Mouse (Mus musculus): Measurements from ENCODE around the gene 2610528A11Rik. TPM values are rescaled to one million over a fixed set of nuclear protein-coding genes. Genes with fewer than 3 reads are reported as not detected.
A peak's percentile ranks its signal among the peaks of the same experiment; 100 is the strongest.

2610528A11Rik gene
- polyA plus RNA-seq, 1 experiment = 0.72 TPM

GRCm38 (mm10) chr14:37135127-37135593 is 21.3 kb upstream of the 2610528A11Rik start, which contains the start of gene Ghitm:
TSS of gene Ghitm (minus strand) at chr14:37135272.
- Histone ChIP-seq H3K27me3 (replicated peaks; ENCODE audit: control insufficient read depth, insufficient read depth, low read length) (no peaks in the 10 kb centered on the region), H3K36me3 (ENCODE audit: control insufficient read depth, insufficient read depth, low read length) (peaks cover 8% of the 10 kb centered on the region; the same call in 1 of the 2 replicates), H3K27ac (ENCODE audit: insufficient read depth, low read depth, low read length) (peak within 1 kb of the TSS; percentile 86), H3K4me1 (ENCODE audit: control insufficient read depth, insufficient read depth, low read length) (peaks cover 7% of the 10 kb centered on the region; the same call in 1 of the 2 replicates), H3K4me3 (ENCODE audit: insufficient read depth, low read depth, low read length) (peak within 1 kb of the TSS; percentile 93)
- peak; percentile 99 for DNase-seq
- TF ChIP-seq POLR2A (IDR thresholded peaks at IDR 0.05; ENCODE audit: low read depth, low read length) (peak; percentile 53), CTCF (conservative IDR thresholded peaks at IDR 0.05; ENCODE audit: insufficient read depth, insufficient read length, low read depth, low read length) (no peak)
- WGBS = under 1% methylated on average over 38 of the region's 38 CpGs

GRCm38 (mm10) chr14:37134304-37135126 is 20.7 kb upstream of the 2610528A11Rik start:
- peaks cover 8% of the 10 kb centered on the region; the same call in 1 of the 2 replicates for H3K36me3 ChIP-seq (ENCODE audit: control insufficient read depth, insufficient read depth, low read length)
- peak; percentile 29 for DNase-seq
- H3K27me3 ChIP-seq (replicated peaks; ENCODE audit: control insufficient read depth, insufficient read depth, low read length) = no peaks in the 10 kb centered on the region
- H3K27ac ChIP-seq (ENCODE audit: insufficient read depth, low read depth, low read length) = peak overlapping the region; percentile 83
- TF ChIP-seq CTCF (conservative IDR thresholded peaks at IDR 0.05; ENCODE audit: insufficient read depth, insufficient read length, low read depth, low read length) (no peak), POLR2A (IDR thresholded peaks at IDR 0.05; ENCODE audit: low read depth, low read length) (no peak)
- under 1% methylated on average over 40 of the region's 40 CpGs for WGBS
- peaks cover 7% of the 10 kb centered on the region; the same call in 1 of the 2 replicates for H3K4me1 ChIP-seq (ENCODE audit: control insufficient read depth, insufficient read depth, low read length)
- H3K4me3 ChIP-seq (ENCODE audit: insufficient read depth, low read depth, low read length) = peak overlapping the region; percentile 88

GRCm38 (mm10) chr14:37127652-37128051 is 13.8 kb upstream of the 2610528A11Rik start:
- 38% methylated on average over 4 of the region's 4 CpGs for WGBS
- peak; percentile 58 for DNase-seq

GRCm38 (mm10) chr14:37119233-37119632 is 5.4 kb upstream of the 2610528A11Rik start:
- no peak overlapping the region for H3K27ac ChIP-seq (ENCODE audit: insufficient read depth, low read depth, low read length)
- H3K27me3 ChIP-seq (replicated peaks; ENCODE audit: control insufficient read depth, insufficient read depth, low read length) = no peaks in the 10 kb centered on the region
- H3K4me1 ChIP-seq (ENCODE audit: control insufficient read depth, insufficient read depth, low read length) = no peaks in the 10 kb centered on the region
- WGBS = 97% methylated on average over 4 of the region's 4 CpGs
- TF ChIP-seq CTCF (conservative IDR thresholded peaks at IDR 0.05; ENCODE audit: insufficient read depth, insufficient read length, low read depth, low read length) (no peak), POLR2A (IDR thresholded peaks at IDR 0.05; ENCODE audit: low read depth, low read length) (no peak)
- H3K4me3 ChIP-seq (ENCODE audit: insufficient read depth, low read depth, low read length) = no peak overlapping the region
- peaks cover 5% of the 10 kb centered on the region; the same call in 1 of the 2 replicates for H3K36me3 ChIP-seq (ENCODE audit: control insufficient read depth, insufficient read depth, low read length)
- DNase-seq = no peak

More at GRCm38 (mm10) chr14:37127652-37128051, 13.8 kb upstream of the 2610528A11Rik start:
- H3K36me3 ChIP-seq (ENCODE audit: control insufficient read depth, insufficient read depth, low read length) = peaks cover 19% of the 10 kb centered on the region; the same call in 1 of the 2 replicates
- no peak overlapping the region for H3K27ac ChIP-seq (ENCODE audit: insufficient read depth, low read depth, low read length)
- no peak overlapping the region for H3K4me3 ChIP-seq (ENCODE audit: insufficient read depth, low read depth, low read length)
- no peaks in the 10 kb centered on the region for H3K4me1 ChIP-seq (ENCODE audit: control insufficient read depth, insufficient read depth, low read length)
- no peaks in the 10 kb centered on the region for H3K27me3 ChIP-seq (replicated peaks; ENCODE audit: control insufficient read depth, insufficient read depth, low read length)
- TF ChIP-seq CTCF (conservative IDR thresholded peaks at IDR 0.05; ENCODE audit: insufficient read depth, insufficient read length, low read depth, low read length) = 0 out of 2 replicates have a peak, but pooled peaks have one; percentile 23
- no peak for TF ChIP-seq POLR2A (IDR thresholded peaks at IDR 0.05; ENCODE audit: low read depth, low read length)

- no peak overlapping the region for H3K4me3 ChIP-seq (ENCODE audit: insufficient read depth, low read depth, low read length)
- 0 out of 2 replicates have a peak, but pooled peaks cover 3% of the 10 kb centered on the region for H3K4me1 ChIP-seq (ENCODE audit: control insufficient read depth, insufficient read depth, low read length)
- 74% methylated on average over 7 of the region's 7 CpGs for WGBS
- no peak overlapping the region for H3K27ac ChIP-seq (ENCODE audit: insufficient read depth, low read depth, low read length)
- H3K36me3 ChIP-seq (ENCODE audit: control insufficient read depth, insufficient read depth, low read length) = no peaks in the 10 kb centered on the region
- H3K27me3 ChIP-seq (replicated peaks; ENCODE audit: control insufficient read depth, insufficient read depth, low read length) = no peaks in the 10 kb centered on the region
- TF ChIP-seq CTCF (conservative IDR thresholded peaks at IDR 0.05; ENCODE audit: insufficient read depth, insufficient read length, low read depth, low read length) (no peak), POLR2A (IDR thresholded peaks at IDR 0.05; ENCODE audit: low read depth, low read length) (no peak)
- DNase-seq = peak; percentile 43
These were observed 891 bp downstream of the 2610528A11Rik start for GRCm38 (mm10) chr14:37112931-37113330.

GRCm38 (mm10) chr14:37111371-37111770 is 2.5 kb downstream of the 2610528A11Rik start:
- no peaks in the 10 kb centered on the region for H3K36me3 ChIP-seq (ENCODE audit: control insufficient read depth, insufficient read depth, low read length)
- H3K4me3 ChIP-seq (ENCODE audit: insufficient read depth, low read depth, low read length) = no peak overlapping the region
- H3K27ac ChIP-seq (ENCODE audit: insufficient read depth, low read depth, low read length) = no peak overlapping the region
- H3K4me1 ChIP-seq (ENCODE audit: control insufficient read depth, insufficient read depth, low read length) = 0 out of 2 replicates have a peak, but pooled peaks cover 3% of the 10 kb centered on the region
- no peak for DNase-seq
- TF ChIP-seq POLR2A (IDR thresholded peaks at IDR 0.05; ENCODE audit: low read depth, low read length) = no peak
- no peak for TF ChIP-seq CTCF (conservative IDR thresholded peaks at IDR 0.05; ENCODE audit: insufficient read depth, insufficient read length, low read depth, low read length)
- H3K27me3 ChIP-seq (replicated peaks; ENCODE audit: control insufficient read depth, insufficient read depth, low read length) = no peaks in the 10 kb centered on the region

- peak; percentile 13 for DNase-seq
- Histone ChIP-seq H3K27ac (ENCODE audit: insufficient read depth, low read depth, low read length) (no peak overlapping the region), H3K36me3 (ENCODE audit: control insufficient read depth, insufficient read depth, low read length) (no peaks in the 10 kb centered on the region), H3K4me1 (ENCODE audit: control insufficient read depth, insufficient read depth, low read length) (0 out of 2 replicates have a peak, but pooled peaks cover 3% of the 10 kb centered on the region), H3K27me3 (replicated peaks; ENCODE audit: control insufficient read depth, insufficient read depth, low read length) (no peaks in the 10 kb centered on the region), H3K4me3 (ENCODE audit: insufficient read depth, low read depth, low read length) (no peak overlapping the region)
- TF ChIP-seq CTCF (conservative IDR thresholded peaks at IDR 0.05; ENCODE audit: insufficient read depth, insufficient read length, low read depth, low read length) = no peak
- TF ChIP-seq POLR2A (IDR thresholded peaks at IDR 0.05; ENCODE audit: low read depth, low read length) = no peak
- 69% methylated on average over 2 of the region's 2 CpGs for WGBS
These were observed 3.4 kb downstream of the 2610528A11Rik start for GRCm38 (mm10) chr14:37110456-37110855.

Data from kidney, adult 2 months (tissue).